Mouse (Mus musculus) stomach, adult 2 months (tissue): ENCODE data around the gene Nr1i3. TPM values are rescaled to one million over a fixed set of nuclear protein-coding genes. Genes with fewer than 3 reads are reported as not detected.

Experiments used
- polyA plus RNA-seq: library from polyadenylated mRNA; depleted of rRNA; stranded (reverse); fragments of >200 nt; gene quantifications from 2 replicates; pipeline ENCODE4 v1.2.3, GENCODE M21; 2012; rRNA removed

Nr1i3 gene
- polyA plus RNA-seq = 0.04 and 0.11 TPM in 2 replicates

DNA sequence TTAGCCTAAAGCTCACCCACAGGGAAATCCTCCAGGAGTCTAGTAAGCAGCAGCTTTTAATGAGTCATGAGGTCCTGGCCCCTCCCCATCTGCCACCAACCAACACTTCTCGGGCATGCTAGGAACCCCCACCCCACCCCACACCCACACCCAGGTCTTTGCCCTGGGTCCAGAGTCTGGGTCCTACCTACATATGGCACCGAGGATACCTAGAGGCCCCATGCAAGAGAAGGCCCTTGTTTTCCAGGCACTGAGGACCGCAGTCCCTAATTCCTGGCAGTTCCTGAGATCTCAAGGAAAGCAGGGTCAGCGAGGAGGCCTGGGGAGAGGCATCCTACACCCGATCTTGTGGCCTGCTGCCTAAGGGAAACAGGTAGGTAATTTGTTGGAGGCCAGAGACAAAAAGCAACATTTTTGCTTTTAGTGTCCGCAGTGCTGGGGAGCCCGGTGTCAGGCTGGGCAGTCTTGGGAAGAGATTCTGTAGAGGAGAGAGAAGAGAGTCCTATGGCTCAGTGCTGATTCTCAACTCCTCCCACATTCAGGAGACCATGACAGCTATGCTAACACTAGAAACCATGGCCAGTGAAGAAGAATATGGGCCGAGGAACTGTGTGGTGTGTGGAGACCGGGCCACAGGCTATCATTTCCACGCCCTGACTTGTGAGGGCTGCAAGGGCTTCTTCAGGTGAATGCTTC, at the start of gene Nr1i3:
Gene Nr1i3 (plus strand): TSS at position 170 of the 696 bp plus-strand sequence.

DNA sequence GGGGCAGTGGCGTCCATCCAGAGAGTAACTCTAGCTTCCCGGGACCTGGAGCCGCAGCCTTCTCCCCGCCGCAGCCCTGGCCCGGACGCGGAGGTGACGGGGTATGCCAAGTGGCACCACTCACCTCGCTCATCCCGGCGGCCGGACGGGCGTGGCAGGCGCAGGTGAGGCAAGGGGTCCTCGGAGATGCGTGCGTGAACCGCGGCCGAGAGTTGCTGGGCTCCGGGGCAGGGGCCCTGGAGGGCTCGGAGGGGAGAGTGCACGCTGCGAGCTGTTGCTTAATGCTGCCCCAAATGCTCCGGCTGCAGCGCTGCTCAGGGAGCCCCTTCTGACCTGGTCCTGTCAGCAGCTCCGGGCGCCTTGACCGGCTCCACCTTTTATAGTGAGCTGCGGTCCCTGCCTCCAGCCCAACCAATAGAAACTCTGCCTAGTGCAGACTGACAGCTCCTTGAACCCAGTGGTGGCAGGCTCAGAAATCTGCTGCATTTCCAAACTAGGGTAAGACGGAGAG, 17.8 kb upstream of the Nr1i3 start, which contains the start of gene Pcp4l1:
Gene Pcp4l1 (minus strand): TSS at position 382 of the 511 bp plus-strand sequence.

DNA sequence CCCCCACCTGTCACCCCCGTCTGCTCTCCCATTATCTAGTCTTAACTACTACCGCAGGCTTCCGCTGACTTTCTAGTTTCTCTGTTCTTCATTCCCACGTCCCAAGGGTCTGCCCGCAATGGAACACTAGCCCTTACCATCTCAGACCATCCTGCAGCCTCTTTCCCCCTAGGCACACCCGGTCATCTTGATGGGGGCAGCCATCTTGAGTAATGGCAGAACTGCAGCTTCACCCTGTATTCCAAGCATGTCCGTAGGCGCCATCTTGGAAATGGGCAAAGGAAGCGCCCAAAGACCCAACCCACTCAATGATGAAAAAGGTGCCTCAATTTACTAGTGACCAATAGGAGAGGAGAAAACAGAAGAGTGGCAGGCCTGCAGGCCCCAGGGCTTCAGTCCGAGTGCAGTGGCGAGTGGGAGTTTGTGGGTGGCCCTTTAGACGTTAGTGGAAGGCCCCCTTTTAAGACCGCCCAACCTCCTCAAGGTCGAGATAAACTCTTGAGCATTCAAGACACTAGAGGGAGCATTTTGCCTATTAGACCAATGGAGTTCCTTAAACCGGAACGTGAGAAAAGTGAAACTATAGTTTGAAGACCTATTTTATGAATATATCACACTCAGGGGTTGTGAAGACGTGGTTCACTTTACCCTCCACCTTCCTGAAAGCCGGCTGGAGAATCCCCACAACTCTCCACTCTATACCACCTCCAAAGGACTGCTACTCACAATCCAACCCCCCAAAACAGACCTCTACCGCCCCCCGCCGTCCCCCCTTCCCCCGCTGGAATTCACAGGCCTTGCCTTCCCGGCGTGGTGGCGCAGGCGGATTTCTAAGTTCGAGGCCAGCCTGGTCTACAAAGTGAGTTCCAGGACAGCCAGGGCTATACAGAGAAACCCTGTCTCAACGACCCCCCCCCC, 8.7 kb downstream of the Nr1i3 start, which contains the start of gene Tomm40l:
Gene Tomm40l (minus strand): TSS at position 277 of the 918 bp plus-strand sequence.

DNA sequence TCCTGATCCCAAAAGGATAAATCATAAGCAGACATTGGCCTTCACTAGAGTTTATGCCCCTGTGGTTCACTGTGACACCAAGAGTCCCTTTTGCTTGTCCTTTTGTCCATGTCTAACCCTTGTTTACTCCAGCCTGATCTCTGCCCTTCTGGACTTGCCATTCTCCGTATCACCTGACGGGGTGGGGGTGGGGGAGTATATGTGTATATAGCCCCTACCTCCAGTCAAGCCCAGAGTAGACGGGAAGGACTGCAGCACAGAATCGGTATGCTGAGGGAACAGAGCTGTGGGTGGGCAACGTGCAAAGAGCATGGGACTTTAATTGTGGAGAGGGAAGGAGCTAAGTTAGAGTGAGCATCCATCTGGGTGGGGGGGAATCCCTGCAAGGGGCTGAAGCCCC, 11.1 kb downstream of the Nr1i3 start, which contains the start of gene Apoa2:
Gene Apoa2 (plus strand): TSS at position 198 of the 400 bp plus-strand sequence.

DNA sequence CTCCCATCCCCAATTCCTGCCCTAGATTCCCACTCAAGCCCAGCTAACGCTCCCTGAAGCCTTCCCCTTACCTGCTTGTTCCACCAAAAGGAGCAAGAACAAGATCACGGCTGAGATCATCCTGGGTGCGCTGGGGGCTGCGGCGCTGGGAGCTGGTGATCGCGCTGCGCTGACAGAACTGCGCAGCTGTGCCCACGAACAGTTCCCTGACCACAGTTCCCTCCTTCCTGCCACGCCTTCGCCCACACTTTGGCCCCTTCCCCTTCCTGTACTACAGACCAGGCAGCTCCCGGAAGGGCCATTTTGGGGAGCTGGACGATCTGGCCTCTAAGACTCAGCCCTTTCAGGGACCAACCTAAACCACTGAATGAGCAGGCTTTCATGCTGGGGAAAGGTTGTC, 20.4 kb downstream of the Nr1i3 start, which contains the start of gene Fcer1g:
Gene Fcer1g (minus strand): TSS at position 240 of the 400 bp plus-strand sequence.

DNA sequence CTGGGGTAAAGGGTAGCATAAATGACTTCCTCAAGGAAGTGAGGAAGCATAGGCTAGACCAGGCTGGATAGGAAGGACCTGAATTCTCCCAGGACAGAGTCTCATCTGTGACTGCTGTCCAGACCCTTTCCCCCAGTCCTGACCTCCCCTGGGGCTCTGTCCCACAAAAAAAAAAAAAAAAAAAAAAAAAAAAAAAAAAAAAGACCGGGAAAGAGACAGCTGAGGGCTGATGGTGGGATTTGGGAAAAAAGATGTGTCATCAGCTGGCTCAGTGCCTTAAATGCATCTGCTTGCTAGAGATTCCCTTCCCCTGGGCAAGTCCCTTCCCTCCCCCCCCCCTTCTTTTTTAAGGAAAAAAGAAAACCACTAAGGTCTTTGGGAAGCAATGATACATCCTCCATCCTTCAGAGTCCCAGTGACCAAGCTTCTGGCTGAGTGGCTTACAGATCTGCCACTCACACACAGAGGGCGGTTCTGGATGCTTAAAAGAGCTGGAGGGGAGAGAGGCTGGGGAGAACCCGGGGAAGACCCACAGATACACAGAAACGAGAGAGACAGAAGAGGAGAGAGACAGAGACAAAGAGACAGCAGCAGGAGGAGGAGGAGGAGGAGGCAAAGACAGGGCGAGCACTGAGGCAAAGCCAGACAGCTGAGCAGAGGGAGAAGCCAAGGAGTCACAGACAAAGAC, 36.3 kb downstream of the Nr1i3 start, which contains the start of gene Adamts4:
Gene Adamts4 (plus strand): TSS at position 509 of the 688 bp plus-strand sequence.

DNA sequence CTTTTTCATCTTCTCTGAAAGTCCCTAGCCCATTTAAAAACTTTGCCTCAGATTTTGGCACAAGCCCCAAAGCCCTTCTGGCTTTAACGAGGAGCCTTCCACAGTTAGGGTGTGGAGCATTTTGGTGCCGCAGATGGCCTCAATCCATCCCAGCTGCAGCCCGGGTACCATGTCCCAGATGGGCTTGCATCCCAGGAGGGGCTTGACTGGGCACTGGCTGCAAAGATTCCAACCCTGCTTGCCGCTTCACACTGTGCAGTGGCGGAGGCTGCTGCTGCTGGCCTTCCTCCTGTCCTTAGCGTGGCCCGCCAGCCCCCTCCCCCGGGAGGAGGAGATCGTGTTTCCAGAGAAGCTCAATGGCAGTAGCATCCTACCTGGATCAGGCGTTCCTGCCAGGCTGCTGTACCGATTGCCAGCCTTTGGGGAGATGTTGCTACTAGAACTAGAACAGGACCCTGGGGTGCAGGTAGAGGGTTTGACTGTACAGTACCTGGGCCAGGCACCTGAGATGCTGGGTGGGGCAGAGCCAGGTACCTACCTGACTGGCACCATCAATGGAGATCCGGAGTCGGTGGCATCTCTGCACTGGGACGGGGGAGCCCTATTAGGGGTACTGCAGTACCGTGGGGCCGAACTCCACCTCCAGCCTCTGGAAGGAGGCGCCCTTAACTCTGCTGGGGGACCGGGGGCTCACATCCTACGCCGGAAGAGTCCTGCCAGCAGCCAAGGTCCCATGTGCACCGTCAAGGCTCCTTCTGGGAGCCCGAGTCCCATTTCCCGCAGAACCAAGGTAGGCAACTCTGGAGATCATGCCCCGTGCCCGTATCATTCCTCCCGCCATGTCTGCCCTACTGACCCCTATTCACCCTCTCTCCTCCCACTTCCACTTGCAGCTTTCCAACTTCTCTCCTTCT, 37.2 kb downstream of the Nr1i3 start, which contains the start of gene Ndufs2:
Gene Ndufs2 (minus strand): TSS at position 709 of the 914 bp plus-strand sequence.

DNA sequence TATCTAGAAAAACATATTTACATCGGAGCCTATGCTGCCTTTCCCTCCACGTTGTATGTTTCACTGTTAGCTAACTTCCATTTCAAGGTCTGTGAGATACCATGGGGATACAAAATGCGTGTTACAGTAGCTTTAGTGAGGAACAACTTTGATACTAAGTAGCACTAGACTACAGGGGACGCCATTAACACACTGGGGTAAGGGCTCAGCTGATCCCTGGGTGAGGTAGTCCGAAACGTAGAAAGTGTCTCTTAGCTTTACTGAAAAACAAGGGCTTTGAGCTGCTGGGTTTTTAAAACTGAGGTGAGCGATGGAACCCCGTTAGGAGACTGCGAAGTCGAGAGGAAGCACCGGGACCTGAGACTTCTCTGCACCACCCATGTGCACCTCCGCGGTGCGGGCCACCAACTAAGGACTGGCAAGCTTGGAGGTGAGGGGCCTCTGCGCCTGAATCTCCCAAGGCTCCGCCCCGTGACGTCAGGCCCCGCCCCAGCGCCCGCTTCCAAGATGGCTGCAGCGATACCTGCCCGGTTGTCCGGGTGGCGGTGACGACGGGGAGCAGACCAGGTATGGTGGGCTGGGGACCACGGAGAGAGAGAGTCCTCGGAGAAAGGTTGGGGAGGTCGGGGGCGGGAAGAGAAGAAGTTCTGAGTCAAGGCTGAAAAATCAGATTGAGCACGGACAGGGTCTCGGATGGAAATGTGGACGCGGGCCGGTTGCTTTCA, 56.2 kb downstream of the Nr1i3 start, which contains the start of gene B4galt3:
Gene B4galt3 (plus strand): TSS at position 481 of the 725 bp plus-strand sequence.

Other genes with a start within 250 kb of the Nr1i3 start
- 2.5 and 3.3 TPM in 2 replicates for gene Fcgr2b, start 237.4 kb upstream of the Nr1i3 start, polyA plus RNA-seq
- gene Fcgr4, start 195.1 kb upstream of the Nr1i3 start, polyA plus RNA-seq = 0.30 and 0.38 TPM in 2 replicates
- 3.2 and 4.2 TPM in 2 replicates for gene Fcgr3, start 149.0 kb upstream of the Nr1i3 start, polyA plus RNA-seq
- gene Cfap126, start 100.1 kb upstream of the Nr1i3 start, polyA plus RNA-seq = 1.2 and 1.4 TPM in 2 replicates
- 87.8 and 99.3 TPM in 2 replicates for gene Sdhc, start 63.4 kb upstream of the Nr1i3 start, polyA plus RNA-seq
- 0.87 and 1.1 TPM in 2 replicates for gene Mpz, start 63.3 kb upstream of the Nr1i3 start, polyA plus RNA-seq
- gene Pcp4l1, start 17.7 kb upstream of the Nr1i3 start, polyA plus RNA-seq = 41.3 and 54.6 TPM in 2 replicates
- gene Tomm40l, start 8.5 kb downstream of the Nr1i3 start, polyA plus RNA-seq = 20.4 and 21.3 TPM in 2 replicates
- 0.42 and 1.5 TPM in 2 replicates for gene Apoa2, start 11.1 kb downstream of the Nr1i3 start, polyA plus RNA-seq
- gene Fcer1g, start 20.4 kb downstream of the Nr1i3 start, polyA plus RNA-seq = 16.4 and 22.5 TPM in 2 replicates
- gene Adamts4, start 36.5 kb downstream of the Nr1i3 start, polyA plus RNA-seq = 2.8 and 2.9 TPM in 2 replicates
- gene Ndufs2, start 37.4 kb downstream of the Nr1i3 start, polyA plus RNA-seq = 62.4 and 62.6 TPM in 2 replicates
- gene B4galt3, start 56.4 kb downstream of the Nr1i3 start, polyA plus RNA-seq = 40.4 and 47.1 TPM in 2 replicates
- gene Ppox, start 67.2 kb downstream of the Nr1i3 start, polyA plus RNA-seq = 16.4 and 17.4 TPM in 2 replicates
- gene Usp21, start 74.0 kb downstream of the Nr1i3 start, polyA plus RNA-seq = 19.0 and 19.2 TPM in 2 replicates
- 8.7 and 9.2 TPM in 2 replicates for gene Ufc1, start 81.1 kb downstream of the Nr1i3 start, polyA plus RNA-seq
- gene Dedd, start 115.2 kb downstream of the Nr1i3 start, polyA plus RNA-seq = 16.3 and 18.4 TPM in 2 replicates
- gene Nit1, start 131.7 kb downstream of the Nr1i3 start, polyA plus RNA-seq = 39.2 and 41.0 TPM in 2 replicates
- gene Pfdn2, start 131.7 kb downstream of the Nr1i3 start, polyA plus RNA-seq = 1.2 and 1.9 TPM in 2 replicates
- gene Klhdc9, start 146.8 kb downstream of the Nr1i3 start, polyA plus RNA-seq = 0.18 and 0.57 TPM in 2 replicates
- gene Nectin4, start 156.1 kb downstream of the Nr1i3 start, polyA plus RNA-seq = 10.8 and 11.6 TPM in 2 replicates
- 1.1 and 1.5 TPM in 2 replicates for gene Arhgap30, start 175.0 kb downstream of the Nr1i3 start, polyA plus RNA-seq
- 35.3 and 39.4 TPM in 2 replicates for gene Usf1, start 197.3 kb downstream of the Nr1i3 start, polyA plus RNA-seq
- 26.3 and 54.4 TPM in 2 replicates for gene Tstd1, start 204.9 kb downstream of the Nr1i3 start, polyA plus RNA-seq
- 43.0 and 50.4 TPM in 2 replicates for gene F11r, start 223.6 kb downstream of the Nr1i3 start, polyA plus RNA-seq